Mouse (Mus musculus) embryonic facial prominence, embryonic 14.5 days (tissue): ENCODE measurements around the gene Hist1h2ak. TPM values are rescaled to one million over a fixed set of nuclear protein-coding genes. Genes with fewer than 3 reads are reported as not detected.
"Not testable (repeated sequence)": the region's sequence is repeated elsewhere in the genome, so short reads cannot be mapped to it uniquely, and the experiment has no call there.

Experiments
- ATAC-seq: fragments of 200-750 bp; cut with Nextera tagmentation; 2 replicates; pipeline ENCODE4 v1.8.0; 2017; ENCODE audit warnings: low read depth, moderate number of reproducible peaks, moderate TSS enrichment
- DNase-seq: peaks from one replicate; pipeline ENCODE4 v3.0.0-alpha.2; 2015; ENCODE audit warnings: low spot score
- H3K27ac ChIP-seq: fragments of 300-500 bp; sonication (generic); replicated peaks from 2 replicates; pipeline ENCODE4 v1.5.1; 2014; ENCODE audit warnings: low read depth, mild to moderate bottlenecking, low read length, moderate library complexity
- H3K27me3 ChIP-seq: fragments of 300-500 bp; sonication (generic); replicated peaks from 2 replicates; pipeline ENCODE4 v1.6.1; 2014; ENCODE audit warnings: low read length; ENCODE audit not compliant: control insufficient read depth, insufficient read depth
- H3K36me3 ChIP-seq: fragments of 300-500 bp; sonication (generic); 2 replicates; pipeline ENCODE4 v1.6.1; 2014; ENCODE audit warnings: low read length, mixed read lengths; ENCODE audit not compliant: control insufficient read depth, insufficient read depth
- H3K4me1 ChIP-seq: fragments of 300-500 bp; sonication (generic); 2 replicates; pipeline ENCODE4 v1.6.1; 2014; ENCODE audit warnings: antibody characterized with exemption, low read length; ENCODE audit not compliant: control insufficient read depth, insufficient read depth
- H3K4me2 ChIP-seq: fragments of 300-500 bp; sonication (generic); 2 replicates; pipeline ENCODE4 v1.6.1; 2014; ENCODE audit warnings: low read depth, mild to moderate bottlenecking, low read length, moderate library complexity, mixed read lengths
- H3K4me3 ChIP-seq: fragments of 300-500 bp; sonication (generic); 2 replicates; pipeline ENCODE4 v1.5.1; 2014; ENCODE audit warnings: low read depth, mild to moderate bottlenecking, low read length
- H3K9ac ChIP-seq: fragments of 300-500 bp; sonication (generic); 2 replicates; pipeline ENCODE4 v1.6.1; 2014; ENCODE audit warnings: low read depth, mild to moderate bottlenecking, low read length, moderate library complexity, mixed read lengths
- H3K9me3 ChIP-seq: fragments of 300-500 bp; sonication (generic); 2 replicates; pipeline ENCODE4 v1.6.1; 2016; ENCODE audit warnings: low read length; ENCODE audit not compliant: control insufficient read depth
- WGBS: fragments of 180-500 bp; shearing (Covaris S2); extraction: QIAGEN DNeasy Blood & Tissue Kit; methylation state at CpG from one replicate; pipeline ENCODE4 v1.1.7; 2014; 5-methylcytosine and 5-hydroxymethylcytosine counted together
- polyA plus RNA-seq: library from polyadenylated mRNA; unstranded; fragments of >200 nt; fragmentation: Nextera tagmentation; extraction: Ambion mirVana; gene quantifications from 2 replicates; pipeline ENCODE4 v1.2.1, GENCODE M21; 2014

Hist1h2ak gene
- polyA plus RNA-seq, 1 experiment from 2014 or later, result 5.5 TPM

GRCm38 (mm10) chr13:21717397-21718357 lies 36.0 kb downstream of the Hist1h2ak start, which contains the start of gene Hist1h3h:
Gene Hist1h3h, plus strand, starts transcription at chr13:21717659.
- H3K36me3 ChIP-seq, H3K27me3 ChIP-seq, H3K9me3 ChIP-seq: not testable (repeated sequence)
- peak within 1 kb of the TSS; percentile 75 for H3K4me2 ChIP-seq
- peak; percentile 97 for DNase-seq
- H3K4me1 ChIP-seq, result peaks cover 27% of the 10 kb centered on the region
- whole genome bisulfite sequencing, result under 1% methylated on average over 20 of the region's 56 CpGs
- H3K9ac ChIP-seq, result peak within 1 kb of the TSS; percentile 73
- H3K4me3 ChIP-seq, result peak within 1 kb of the TSS; percentile 48
- peak within 1 kb of the TSS; percentile 93 for H3K27ac ChIP-seq
- ATAC-seq, result peak; percentile 42

- Histone ChIP-seq H3K4me1 (peaks cover 25% of the 10 kb centered on the region), H3K9ac (peak overlapping the region; percentile 69), H3K4me2 (peak overlapping the region; percentile 75), H3K27ac (peak overlapping the region; percentile 93), H3K4me3 (peak overlapping the region; percentile 48)
- 0% methylated on average over 8 of the region's 38 CpGs for WGBS
- H3K36me3 ChIP-seq, H3K27me3 ChIP-seq, H3K9me3 ChIP-seq: not testable (repeated sequence)
- DNase-seq (peak; percentile 61), ATAC-seq (peak; percentile 4; the same call in 1 of the 2 replicates)
Observed at GRCm38 (mm10) chr13:21716540-21717391, 36.9 kb downstream of the Hist1h2ak start.

GRCm38 (mm10) chr13:21715864-21716539 lies 37.6 kb downstream of the Hist1h2ak start, which contains the start of the genes Hist1h2bl and Hist1h2ai:
Gene Hist1h2bl, minus strand, starts transcription at chr13:21716143.
Gene Hist1h2ai, plus strand, starts transcription at chr13:21716422.
- Histone ChIP-seq H3K4me2 (peak within 1 kb of the TSS; percentile 75), H3K27ac (peak within 1 kb of the TSS; percentile 93)

GRCm38 (mm10) chr13:21715131-21715863 lies 38.3 kb downstream of the Hist1h2ak start:
- 2% methylated on average over 21 of the region's 22 CpGs for WGBS
- no peak for ATAC-seq
- Histone ChIP-seq H3K9ac (peak overlapping the region; percentile 72), H3K27me3 (no peaks in the 10 kb centered on the region), H3K4me1 (peaks cover 18% of the 10 kb centered on the region), H3K36me3 (no peaks in the 10 kb centered on the region), H3K27ac (peak overlapping the region; percentile 93), H3K4me3 (peak overlapping the region; percentile 48), H3K9me3 (no peaks in the 10 kb centered on the region), H3K4me2 (peak overlapping the region; percentile 75)
- no peak for DNase-seq

More at GRCm38 (mm10) chr13:21715864-21716539, 37.6 kb downstream of the Hist1h2ak start, which contains the start of the genes Hist1h2bl and Hist1h2ai:
- H3K9ac ChIP-seq, result peak within 1 kb of the TSS; percentile 72
- WGBS, result 0% methylated on average over 23 of the region's 50 CpGs
- peak; percentile 99 for DNase-seq
- not testable (repeated sequence) for H3K27me3 ChIP-seq, H3K36me3 ChIP-seq, H3K9me3 ChIP-seq
- peak; percentile 92 for ATAC-seq
- peak within 1 kb of the TSS; percentile 48 for H3K4me3 ChIP-seq
- peaks cover 23% of the 10 kb centered on the region for H3K4me1 ChIP-seq

- WGBS, result 1% methylated on average over 7 of the region's 7 CpGs
- H3K9me3 ChIP-seq, result no peaks in the 10 kb centered on the region
- no peaks in the 10 kb centered on the region for H3K36me3 ChIP-seq
- H3K4me2 ChIP-seq, result peak overlapping the region; percentile 75
- H3K4me3 ChIP-seq, result peak overlapping the region; percentile 48
- H3K27ac ChIP-seq, result peak overlapping the region; percentile 93; the same call in 1 of the 2 replicates
- H3K27me3 ChIP-seq, result no peaks in the 10 kb centered on the region
- DNase-seq (peak; percentile 79), ATAC-seq (no peak)
- H3K9ac ChIP-seq, result peak overlapping the region; percentile 72
- H3K4me1 ChIP-seq, result peaks cover 18% of the 10 kb centered on the region
Observed at GRCm38 (mm10) chr13:21714725-21715124, 38.9 kb downstream of the Hist1h2ak start.

GRCm38 (mm10) chr13:21711698-21712097 lies 41.9 kb downstream of the Hist1h2ak start:
- Histone ChIP-seq H3K27me3 (no peaks in the 10 kb centered on the region), H3K9me3 (no peaks in the 10 kb centered on the region), H3K27ac (no peak overlapping the region), H3K4me2 (peak overlapping the region; percentile 56), H3K4me1 (peaks cover 6% of the 10 kb centered on the region; the same call in 1 of the 2 replicates), H3K9ac (peak overlapping the region; percentile 40), H3K4me3 (peak overlapping the region; percentile 55), H3K36me3 (no peaks in the 10 kb centered on the region)
- no peak for DNase-seq
- ATAC-seq, result no peak
- 17% methylated on average over 4 of the region's 4 CpGs for WGBS

GRCm38 (mm10) chr13:21710821-21711525 lies 42.7 kb downstream of the Hist1h2ak start:
- Histone ChIP-seq H3K27ac (peak overlapping the region; percentile 44; the same call in 1 of the 2 replicates), H3K4me1 (peaks cover 6% of the 10 kb centered on the region; the same call in 1 of the 2 replicates), H3K27me3 (no peaks in the 10 kb centered on the region), H3K4me2 (peak overlapping the region; percentile 56), H3K9me3 (no peaks in the 10 kb centered on the region), H3K36me3 (no peaks in the 10 kb centered on the region), H3K9ac (peak overlapping the region; percentile 40), H3K4me3 (peak overlapping the region; percentile 55)
- DNase-seq (peak; percentile 75), ATAC-seq (peak; percentile 81)
- WGBS, result 3% methylated on average over 22 of the region's 22 CpGs
